Mouse (Mus musculus): ENCODE results near the gene Nfil3.

Nfil3 gene

GRCm38 (mm10) chr13:52942876-52943388, 37.9 kb downstream of the Nfil3 start:
- ATAC-seq (ENCODE audit: low TSS enrichment): 0 out of 2 replicates have a peak, but pooled peaks have one; percentile 34

- ATAC-seq (ENCODE audit: low TSS enrichment): no peak
Observed at GRCm38 (mm10) chr13:52940956-52941355, 39.9 kb downstream of the Nfil3 start.

- ATAC-seq (ENCODE audit: low TSS enrichment): no peak
Observed at GRCm38 (mm10) chr13:52930582-52930981, 50.3 kb downstream of the Nfil3 start.

GRCm38 (mm10) chr13:52929209-52930171, 51.4 kb downstream of the Nfil3 start, which contains the start of gene Auh:
Auh (minus strand) TSS chr13:52929681.
- ATAC-seq (ENCODE audit: low TSS enrichment): peak; percentile 93

- ATAC-seq (ENCODE audit: low TSS enrichment): peak; percentile 56; the same call in 1 of the 2 replicates
Observed at GRCm38 (mm10) chr13:52928392-52928791, 52.5 kb downstream of the Nfil3 start.

- no peak for ATAC-seq (ENCODE audit: low TSS enrichment)
Observed at GRCm38 (mm10) chr13:52924457-52924856, 56.4 kb downstream of the Nfil3 start.

- ATAC-seq (ENCODE audit: low TSS enrichment): no peak
Observed at GRCm38 (mm10) chr13:52921966-52922365, 58.9 kb downstream of the Nfil3 start.

GRCm38 (mm10) chr13:52921065-52921825, 59.6 kb downstream of the Nfil3 start:
- no peak for ATAC-seq (ENCODE audit: low TSS enrichment)

- no peak for ATAC-seq (ENCODE audit: low TSS enrichment)
Observed at GRCm38 (mm10) chr13:52919790-52920352, 61.0 kb downstream of the Nfil3 start.

GRCm38 (mm10) chr13:52918333-52918732, 62.5 kb downstream of the Nfil3 start:
- ATAC-seq (ENCODE audit: low TSS enrichment): no peak

Data from frontal cortex, adult (tissue).